Mouse (Mus musculus): ENCODE results near the gene Acad10. TPM values are rescaled to one million over a fixed set of nuclear protein-coding genes. Genes with fewer than 3 reads are reported as not detected.
"Not testable (repeated sequence)": the region's sequence is repeated elsewhere in the genome, so short reads cannot be mapped to it uniquely, and the experiment has no call there.

The Acad10 gene
- total RNA-seq, 2 experiments from 2014 or later = 2.2 to 2.5 TPM

DNA sequence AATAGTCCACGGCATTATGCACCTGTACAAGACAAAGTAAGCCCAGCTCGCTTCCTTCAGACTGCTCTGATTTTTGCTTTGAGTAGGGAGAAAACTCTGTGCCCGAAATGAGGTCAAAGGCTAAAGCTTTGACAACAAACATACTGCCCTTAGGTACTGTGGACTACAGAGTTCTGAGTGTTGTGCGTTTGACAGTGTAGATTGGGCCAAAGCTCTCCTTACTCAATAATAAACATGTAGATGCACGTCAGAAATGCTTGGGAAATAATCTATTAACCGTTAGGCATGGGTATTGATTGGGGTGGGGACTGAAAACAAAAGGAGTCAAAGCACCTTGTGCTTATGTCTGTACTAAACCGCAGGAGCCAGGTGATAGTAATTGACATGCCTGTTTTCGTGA lies 3.1 kb upstream of the Acad10 start:
- no peak for DNase-seq (ENCODE audit: extremely low spot score in 1 of 2, low spot score in 2 of 2)
- intact Hi-C loops (cut with DNase I) = no loop called here

DNA sequence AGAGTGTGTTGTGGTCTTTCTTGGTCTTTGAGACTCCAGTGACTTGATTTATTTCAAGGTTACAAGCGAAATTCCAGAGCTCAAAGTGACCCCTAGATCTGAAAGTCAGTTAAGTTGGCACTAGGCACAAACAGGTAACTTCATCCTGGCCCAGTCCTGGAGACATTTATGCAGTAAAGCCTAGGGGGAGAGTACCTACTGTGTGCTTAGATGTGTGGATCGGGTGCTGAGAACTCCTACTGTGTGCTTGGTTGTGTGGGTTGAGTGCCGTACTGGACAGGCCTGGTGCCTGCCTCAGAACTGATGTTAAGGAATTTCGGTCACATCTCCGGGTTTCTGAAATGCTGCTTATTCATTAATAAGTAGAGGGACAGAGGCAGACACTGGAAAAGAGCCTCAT lies 1.2 kb upstream of the Acad10 start:
- DNase-seq (ENCODE audit: extremely low spot score in 1 of 2, low spot score in 2 of 2) = no peak
- intact Hi-C loops (cut with DNase I) = no loop called here

DNA sequence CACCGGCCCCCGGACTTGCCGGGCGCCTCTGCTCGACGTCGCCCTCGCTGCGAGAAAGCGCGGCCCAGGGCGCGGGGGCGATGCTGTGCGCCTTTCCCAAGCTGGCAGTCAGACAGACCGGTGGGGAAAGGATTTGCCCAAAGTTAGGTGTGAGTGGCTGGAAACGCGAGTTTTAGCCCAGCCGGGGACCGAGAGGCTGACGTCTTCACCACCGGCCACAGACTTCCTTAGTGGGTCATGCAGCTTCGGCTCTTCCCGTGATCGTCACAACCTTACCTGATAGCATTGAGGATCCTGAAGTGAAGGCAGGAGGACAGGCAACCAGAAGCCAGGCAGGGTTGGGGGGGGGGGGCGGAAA lies 562 bp upstream of the Acad10 start:
- intact Hi-C loops (cut with DNase I) = no loop called here
- DNase-seq (ENCODE audit: extremely low spot score in 1 of 2, low spot score in 2 of 2) = peak in 1 of 2 experiments; percentile 63

DNA sequence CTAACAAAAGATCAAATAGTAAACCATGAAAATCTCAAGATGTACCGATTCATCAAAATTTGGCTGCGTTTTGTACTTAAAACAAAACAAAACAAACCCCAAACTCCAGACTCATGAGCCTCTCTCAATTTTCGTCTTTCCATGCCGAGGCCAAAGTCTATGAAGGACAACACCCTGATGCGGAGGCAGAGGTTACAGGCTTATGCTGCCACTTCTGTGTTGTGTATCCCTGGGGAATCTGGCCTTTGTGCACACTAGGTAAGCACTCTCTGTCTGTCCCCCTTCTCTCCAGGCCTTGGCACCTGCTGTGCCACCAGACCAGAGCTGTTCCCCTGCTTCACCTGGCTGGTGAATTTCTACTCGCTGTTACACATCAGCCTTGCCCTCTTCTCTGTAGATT lies 2.7 kb downstream of the Acad10 start:
- DNase-seq (ENCODE audit: extremely low spot score in 1 of 2, low spot score in 2 of 2); intact Hi-C loops (cut with DNase I): not testable (repeated sequence)

DNA sequence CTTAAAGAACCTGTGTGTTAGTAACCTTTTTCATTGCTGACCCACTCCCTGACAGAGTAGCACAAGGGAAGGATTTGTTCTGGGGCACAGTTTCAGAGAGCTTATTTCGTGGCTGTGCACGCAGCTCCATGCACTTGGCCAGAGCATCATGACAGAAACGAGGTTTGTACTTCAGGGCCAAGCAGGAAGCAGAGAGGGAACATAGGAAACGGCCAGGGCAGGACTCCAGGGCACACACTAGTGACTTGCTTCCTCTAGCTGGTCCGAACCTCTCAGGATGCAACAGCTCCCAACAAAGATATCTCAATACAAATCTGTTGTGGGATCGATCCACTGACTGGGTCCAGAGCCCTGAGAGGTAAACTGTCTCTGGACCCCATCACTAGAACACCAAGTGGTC lies 3.4 kb downstream of the Acad10 start:
- intact Hi-C loops (cut with DNase I); DNase-seq (ENCODE audit: extremely low spot score in 1 of 2, low spot score in 2 of 2): not testable (repeated sequence)

DNA sequence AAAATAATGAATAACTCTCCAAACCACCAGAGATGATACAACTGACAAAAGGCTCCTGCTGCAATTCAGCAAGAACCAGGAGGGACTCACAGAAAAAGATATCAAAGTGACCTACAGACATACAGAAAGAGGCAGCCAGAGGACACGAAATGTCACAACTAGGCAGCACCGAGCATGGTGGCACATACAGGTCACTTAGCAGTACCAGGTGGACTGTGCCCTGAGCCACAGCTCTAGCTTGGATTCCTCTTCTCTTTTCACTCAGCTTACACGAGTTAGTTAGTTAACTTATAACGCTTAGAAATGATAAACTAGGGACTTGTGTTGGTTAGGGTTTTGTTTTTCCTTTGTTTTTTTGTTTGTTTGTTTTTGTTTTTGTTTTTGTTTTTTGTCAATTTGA lies 5.8 kb downstream of the Acad10 start:
- intact Hi-C loops (cut with DNase I) = no loop called here
- DNase-seq (ENCODE audit: extremely low spot score in 1 of 2, low spot score in 2 of 2) = no peak

DNA sequence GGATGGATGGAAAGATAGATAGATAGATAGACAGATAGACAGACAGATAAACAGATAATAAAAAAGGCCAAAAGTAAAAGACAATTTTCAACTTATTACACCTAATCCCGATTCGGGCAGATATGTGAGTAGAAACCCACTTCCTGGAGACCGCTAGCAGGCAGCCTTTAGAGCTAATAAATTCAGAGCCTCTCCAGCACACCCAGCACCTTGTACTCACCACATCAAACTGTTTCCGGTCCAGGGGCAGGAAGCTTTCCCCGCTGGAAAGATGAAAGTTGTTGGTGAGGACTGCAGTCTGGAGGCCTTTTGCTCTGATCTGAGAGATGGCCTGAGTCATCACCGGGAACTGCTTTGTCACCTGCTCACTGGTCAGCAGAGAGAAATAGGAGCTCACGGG lies 11.2 kb downstream of the Acad10 start:
- intact Hi-C loops (cut with DNase I) = no loop called here
- no peak for DNase-seq (ENCODE audit: extremely low spot score in 1 of 2, low spot score in 2 of 2)

DNA sequence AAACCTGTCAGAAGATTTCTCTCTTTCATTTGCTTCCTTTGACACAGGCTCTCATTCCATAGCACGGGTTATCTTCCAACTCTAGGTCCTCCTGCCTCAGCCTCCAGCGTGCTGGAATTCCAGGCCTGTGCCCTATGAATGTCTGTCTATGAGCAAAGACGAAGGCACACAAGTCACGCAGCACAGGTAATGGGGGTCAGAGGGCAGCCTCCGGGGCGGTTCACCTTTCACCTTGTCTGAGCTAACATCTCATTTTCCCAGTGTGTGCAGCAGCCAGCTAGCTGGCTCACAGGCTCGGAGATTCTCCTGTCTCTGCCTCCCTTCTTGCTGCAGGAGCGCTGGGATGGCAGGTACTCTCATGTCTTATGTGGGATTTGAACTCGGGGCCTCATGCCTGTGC lies 20.7 kb downstream of the Acad10 start:
- intact Hi-C loops (cut with DNase I) = no loop called here
- no peak for DNase-seq (ENCODE audit: extremely low spot score in 1 of 2, low spot score in 2 of 2)

DNA sequence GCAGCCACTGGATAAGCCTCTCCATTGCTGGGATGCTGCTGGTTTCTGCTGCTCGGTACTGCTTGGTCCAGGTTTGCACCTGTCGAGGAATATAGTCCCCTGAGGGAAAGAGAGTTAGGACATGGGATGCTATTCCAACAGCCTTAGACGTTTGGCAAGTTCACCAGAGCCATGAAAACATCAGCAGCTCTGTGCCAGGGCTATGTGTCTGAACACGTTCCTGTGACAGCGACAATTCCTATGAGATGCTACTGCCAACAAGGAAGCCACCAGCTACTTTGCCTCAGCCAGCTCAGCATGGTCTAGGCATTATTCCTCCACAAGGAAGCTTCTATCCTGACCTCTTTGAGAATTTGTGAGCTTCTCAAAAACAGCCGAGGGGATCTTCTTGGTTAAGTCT lies 23.0 kb downstream of the Acad10 start:
- no peak for DNase-seq (ENCODE audit: extremely low spot score in 1 of 2, low spot score in 2 of 2)
- intact Hi-C loops (cut with DNase I) = no loop called here

DNA sequence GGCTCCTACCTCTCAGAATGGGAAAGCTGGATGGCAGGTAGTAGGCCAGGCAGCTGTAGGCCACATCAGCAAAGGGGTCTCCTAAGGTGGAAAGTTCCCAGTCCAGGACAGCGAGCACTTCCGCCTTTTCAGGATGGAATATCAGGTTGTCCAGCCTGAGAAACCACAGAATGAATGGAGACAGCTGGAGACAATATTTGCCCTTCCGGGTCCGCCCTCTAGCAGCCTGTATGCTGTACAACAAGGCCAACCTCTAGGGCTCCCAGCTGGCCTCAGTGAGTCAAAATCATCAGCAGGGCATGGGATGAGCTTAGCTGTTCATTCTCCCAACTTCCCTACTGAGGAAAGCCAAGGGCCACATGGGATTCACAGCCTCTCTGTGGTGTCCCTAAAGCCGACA lies 25.6 kb downstream of the Acad10 start:
- intact Hi-C loops (cut with DNase I) = no loop called here
- DNase-seq (ENCODE audit: extremely low spot score in 1 of 2, low spot score in 2 of 2) = no peak

DNA sequence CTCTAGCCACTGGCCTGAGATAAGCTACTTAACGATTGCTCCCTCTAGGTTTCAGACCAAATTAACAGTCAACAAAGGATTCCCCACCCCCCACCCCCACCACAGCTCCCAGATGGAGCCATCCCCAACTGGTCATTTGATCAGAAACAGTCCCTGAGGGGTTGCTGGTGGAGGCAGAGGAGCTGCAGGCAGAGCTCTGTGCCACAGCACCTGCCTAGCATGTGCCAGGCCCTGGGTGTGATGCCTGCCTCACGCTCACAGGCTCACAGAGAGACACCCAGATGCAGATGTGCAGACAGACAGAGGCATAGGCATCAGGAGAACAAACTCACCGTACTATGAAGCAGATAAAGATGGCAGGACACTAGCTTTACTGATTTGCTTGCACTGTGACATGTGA lies 27.5 kb downstream of the Acad10 start:
- intact Hi-C loops (cut with DNase I) = no loop called here
- DNase-seq (ENCODE audit: extremely low spot score in 1 of 2, low spot score in 2 of 2) = no peak

DNA sequence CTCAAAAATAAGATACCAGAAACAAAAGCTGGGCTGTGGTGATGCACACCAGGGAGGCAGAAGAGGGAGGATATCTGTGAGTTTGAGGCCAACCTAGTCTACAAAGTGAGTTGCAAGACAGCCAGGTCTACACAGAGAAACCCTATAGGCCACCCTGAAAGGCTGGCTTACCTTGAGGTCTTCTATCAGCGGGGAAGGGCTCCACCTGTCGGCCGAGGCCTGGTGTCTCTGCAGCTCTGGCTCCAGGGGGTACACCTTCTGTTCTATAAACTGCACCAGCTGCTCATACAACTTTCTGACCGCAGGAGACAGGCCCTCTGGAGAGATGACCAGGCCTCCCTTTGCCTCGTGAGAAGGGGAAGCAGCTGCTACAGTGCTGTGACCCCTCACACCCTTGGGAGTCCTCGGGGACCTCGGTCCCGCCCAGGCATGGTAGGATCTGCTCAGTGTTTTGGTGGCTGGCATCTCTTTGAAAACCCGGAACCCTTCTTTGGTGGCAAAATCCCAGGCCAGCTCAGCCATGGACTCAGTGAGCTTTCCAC lies 29.1 kb downstream of the Acad10 start:
- DNase-seq (ENCODE audit: extremely low spot score in 1 of 2, low spot score in 2 of 2) = not testable (repeated sequence)

DNA sequence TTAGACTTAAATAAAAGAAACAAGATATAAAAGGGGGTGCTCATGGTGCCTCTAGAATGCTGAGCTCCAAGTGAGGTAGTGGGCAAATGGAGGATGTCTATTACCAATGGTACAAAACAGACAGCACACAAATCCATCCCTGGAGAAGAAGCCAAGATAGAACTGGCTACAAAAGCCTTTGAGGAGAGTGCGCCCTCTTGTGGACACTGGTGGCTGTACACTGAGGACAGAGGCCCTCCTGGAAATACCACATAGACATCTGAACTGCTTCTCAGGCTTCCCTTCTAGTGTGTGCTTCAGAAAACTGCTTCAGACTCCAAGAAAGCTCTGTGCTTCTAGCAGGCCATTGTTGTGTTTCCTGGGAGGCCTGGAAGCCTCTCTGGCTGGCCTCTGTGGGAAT lies 32.4 kb downstream of the Acad10 start:
- intact Hi-C loops (cut with DNase I) = no loop called here
- DNase-seq (ENCODE audit: extremely low spot score in 1 of 2, low spot score in 2 of 2) = peak; percentile 28 to 73

More for the DNA sequence above, 29.1 kb downstream of the Acad10 start:
- intact Hi-C loops (cut with DNase I) = not testable (repeated sequence)

DNA sequence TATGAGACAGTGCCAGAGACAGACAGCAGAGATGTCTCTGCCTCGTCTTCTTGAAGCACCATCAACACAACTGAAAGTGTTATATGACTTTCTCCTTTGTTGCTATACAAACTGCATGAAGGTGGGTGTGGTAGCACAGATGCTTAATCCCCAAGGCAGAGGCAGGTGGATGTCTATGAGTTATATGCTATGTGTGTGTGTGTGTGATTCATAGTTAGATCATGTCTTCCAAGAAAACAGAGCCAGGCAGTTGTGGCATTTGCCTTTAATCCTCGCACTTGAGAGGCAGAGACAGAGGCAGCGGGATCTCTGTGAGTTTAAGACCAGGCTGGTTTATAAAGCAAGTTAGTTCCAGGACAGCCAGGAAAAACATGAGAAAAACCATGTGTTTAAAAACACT lies 37.1 kb downstream of the Acad10 start:
- intact Hi-C loops (cut with DNase I) = no loop called here
- no peak for DNase-seq (ENCODE audit: extremely low spot score in 1 of 2, low spot score in 2 of 2)

DNA sequence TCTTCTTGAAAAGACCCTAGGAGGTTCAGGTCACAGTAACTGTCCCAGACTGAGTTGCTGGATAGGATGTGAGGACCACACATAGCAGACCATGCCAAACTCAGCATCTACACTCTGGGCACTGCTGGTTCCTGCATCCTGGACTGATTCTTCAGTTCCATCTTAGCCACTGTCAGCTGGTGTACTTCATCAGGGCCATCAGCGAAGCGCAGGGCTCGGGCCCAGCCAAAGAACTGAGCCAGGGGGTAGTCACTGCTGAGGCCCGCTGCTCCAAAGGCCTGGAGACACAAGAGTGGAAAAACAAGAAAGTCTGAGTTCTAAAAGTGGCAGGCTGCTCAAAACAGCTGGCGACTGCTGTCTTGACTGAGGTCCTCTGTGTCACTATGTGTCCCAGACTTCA lies 39.2 kb downstream of the Acad10 start:
- intact Hi-C loops (cut with DNase I) = no loop called here
- DNase-seq (ENCODE audit: extremely low spot score in 1 of 2, low spot score in 2 of 2) = no peak

DNA sequence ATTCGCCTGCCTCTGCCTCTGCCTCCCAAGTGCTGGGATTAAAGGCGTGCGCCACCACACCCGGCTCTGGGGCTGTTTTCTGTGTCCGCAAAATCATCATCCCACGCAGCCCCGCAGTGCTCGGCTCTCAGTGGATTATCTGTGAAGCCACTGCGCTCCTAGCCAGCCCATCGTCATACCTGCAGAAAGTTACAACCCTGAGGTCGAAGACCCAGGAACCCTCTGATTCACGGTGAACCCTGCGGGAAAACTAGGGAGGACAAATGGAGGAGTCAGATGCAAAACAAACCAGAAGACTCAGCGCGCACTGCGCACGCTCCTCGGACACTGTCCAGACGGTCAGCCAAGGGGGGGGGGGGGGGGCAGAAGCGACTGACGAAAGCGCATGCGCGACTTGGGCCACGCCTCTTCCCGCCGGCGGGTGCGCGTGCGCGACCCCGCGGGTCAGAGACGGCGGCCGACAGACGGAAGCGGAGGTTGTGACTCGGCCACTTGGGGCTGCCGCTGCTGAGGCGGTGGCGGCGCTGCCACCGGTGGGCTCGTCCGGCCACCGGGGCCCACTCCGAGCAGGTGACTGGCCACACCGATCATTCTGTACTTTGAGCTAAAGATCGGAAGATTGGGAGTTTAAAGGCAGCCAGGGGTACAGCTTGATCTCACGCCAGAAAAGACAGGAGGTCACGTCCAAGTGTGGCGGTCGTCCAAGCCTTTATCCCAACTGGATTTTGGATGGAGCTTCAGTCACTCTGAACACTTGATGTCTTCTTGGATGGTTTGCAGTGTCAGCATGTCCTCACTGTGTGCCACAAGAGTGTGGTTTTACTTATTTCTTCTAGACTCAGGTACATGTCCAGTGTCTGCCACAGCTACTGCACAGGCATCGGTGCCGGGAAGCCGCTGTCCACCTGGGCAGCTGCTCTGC lies 41.5 kb downstream of the Acad10 start, which contains the start of gene Acad12:
Gene Acad12 (minus strand): TSS at position 347 of the 922 bp plus-strand sequence.
- intact Hi-C loops (cut with DNase I) = no loop called here
- DNase-seq (ENCODE audit: extremely low spot score in 1 of 2, low spot score in 2 of 2) = peak; percentile 48 to 90

DNA sequence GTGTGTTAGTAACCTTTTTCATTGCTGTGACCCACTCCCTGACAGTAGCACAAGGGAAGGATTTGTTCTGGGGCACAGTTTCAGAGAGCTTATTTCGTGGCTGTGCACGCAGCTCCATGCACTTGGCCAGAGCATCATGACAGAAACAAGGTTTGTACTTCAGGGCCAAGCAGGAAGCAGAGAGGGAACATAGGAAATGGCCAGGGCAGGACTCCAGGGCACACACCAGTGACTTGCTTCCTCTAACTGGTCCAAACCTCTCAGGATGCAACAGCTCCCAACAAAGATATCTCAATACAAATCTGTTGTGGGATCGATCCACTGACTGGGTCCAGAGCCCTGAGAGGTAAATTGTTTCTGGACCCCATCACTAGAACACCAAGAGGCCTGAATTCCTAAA lies 45.4 kb downstream of the Acad10 start:
- DNase-seq (ENCODE audit: extremely low spot score in 1 of 2, low spot score in 2 of 2); intact Hi-C loops (cut with DNase I): not testable (repeated sequence)

DNA sequence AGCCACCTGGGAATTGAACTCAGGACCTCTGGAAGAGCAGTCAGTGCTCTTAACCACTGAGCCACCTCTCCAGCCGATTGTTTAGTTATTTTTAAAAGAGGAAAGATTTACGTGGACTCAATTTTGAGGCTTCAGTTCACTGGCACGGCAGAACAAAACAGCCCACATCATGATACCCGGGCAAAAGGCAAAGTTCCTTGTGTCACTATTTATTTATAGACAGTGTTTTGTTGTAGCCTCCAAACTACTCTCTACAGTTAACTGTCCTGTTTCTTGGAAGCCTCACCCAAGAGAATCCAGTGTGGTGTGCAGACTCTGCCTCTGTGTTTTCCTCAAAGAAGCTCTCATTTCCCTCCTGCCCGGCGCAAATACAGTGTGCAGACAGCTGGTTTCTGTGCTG lies 48.3 kb downstream of the Acad10 start:
- intact Hi-C loops (cut with DNase I) = no loop called here
- no peak for DNase-seq (ENCODE audit: extremely low spot score in 1 of 2, low spot score in 2 of 2)

DNA sequence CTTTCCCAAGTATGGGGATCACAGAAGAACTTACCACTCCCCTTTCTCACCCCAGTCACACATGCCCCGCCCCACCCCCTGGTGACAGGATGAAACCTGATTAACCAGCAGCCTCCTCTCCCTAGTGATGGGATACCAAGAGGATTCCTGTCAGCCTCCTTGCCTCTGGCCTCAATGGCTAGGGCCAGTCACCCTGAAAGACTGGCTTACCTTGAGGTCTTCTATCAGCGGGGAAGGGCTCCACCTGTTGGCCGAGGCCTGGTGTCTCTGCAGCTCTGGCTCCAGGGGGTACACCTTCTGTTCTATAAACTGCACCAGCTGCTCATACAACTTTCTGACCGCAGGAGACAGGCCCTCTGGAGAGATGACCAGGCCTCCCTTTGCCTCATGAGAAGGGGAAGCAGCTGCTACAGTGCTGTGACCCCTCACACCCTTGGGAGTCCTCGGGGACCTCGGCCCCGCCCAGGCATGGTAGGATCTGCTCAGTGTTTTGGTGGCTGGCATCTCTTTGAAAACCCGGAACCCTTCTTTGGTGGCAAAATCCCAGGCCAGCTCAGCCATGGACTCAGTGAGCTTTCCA lies 50.7 kb downstream of the Acad10 start:
- intact Hi-C loops (cut with DNase I); DNase-seq (ENCODE audit: extremely low spot score in 1 of 2, low spot score in 2 of 2): not testable (repeated sequence)

DNA sequence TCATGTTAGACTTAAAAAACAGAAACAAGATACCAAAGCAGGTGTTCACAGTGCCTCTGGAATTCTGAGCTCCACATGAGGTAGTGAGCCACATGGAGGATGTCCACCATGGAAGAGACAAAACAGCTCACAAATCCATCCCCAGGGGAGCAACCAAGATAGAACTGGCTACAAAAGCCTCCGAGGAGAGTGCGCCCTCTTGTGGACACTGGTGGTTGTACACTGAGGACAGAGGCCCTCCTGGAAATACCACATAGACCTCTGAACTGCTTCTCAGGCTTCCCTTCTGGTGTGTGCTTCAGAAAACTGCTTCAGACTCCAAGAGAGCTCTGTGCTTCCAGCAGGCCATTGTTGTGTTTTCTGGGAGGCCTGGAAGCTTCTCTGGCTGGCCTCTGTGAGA lies 54.2 kb downstream of the Acad10 start:
- intact Hi-C loops (cut with DNase I) = no loop called here
- peak in 1 of 2 experiments; percentile 82 for DNase-seq (ENCODE audit: extremely low spot score in 1 of 2, low spot score in 2 of 2)
